Mouse (Mus musculus) heart, adult 2 months (tissue): ENCODE results near the gene Tom1l1. TPM values are rescaled to one million over a fixed set of nuclear protein-coding genes. Genes with fewer than 3 reads are reported as not detected.
A peak's percentile ranks its signal among the peaks of the same experiment; 100 is the strongest.
"Not testable (repeated sequence)": the region's sequence is repeated elsewhere in the genome, so short reads cannot be mapped to it uniquely, and the experiment has no call there.

ENCODE experiments used
- DNase-seq, 2 experiments: peaks; one replicate each; pipeline ENCODE4 v3.0.0; 2021
- H3K27ac ChIP-seq: fragments of 200-600 bp; 2 replicates; pipeline ENCODE4 v1.8.1; 2022
- H3K27me3 ChIP-seq: fragments of 200-500 bp; 2 replicates; pipeline ENCODE4 v1.6.1; 2012; ENCODE audit warnings: mild to moderate bottlenecking, low read length, inconsistent platforms, mixed read lengths; ENCODE audit not compliant: control insufficient read depth, insufficient read depth
- H3K36me3 ChIP-seq: fragments of 200-500 bp; 2 replicates; pipeline ENCODE4 v1.6.1; 2012; ENCODE audit warnings: low read length, inconsistent platforms; ENCODE audit not compliant: control insufficient read depth, insufficient read depth
- H3K4me1 ChIP-seq: fragments of 200-500 bp; 2 replicates; pipeline ENCODE4 v1.6.1; 2011; ENCODE audit warnings: low read length; ENCODE audit not compliant: control insufficient read depth, insufficient read depth
- H3K4me3 ChIP-seq: fragments of 200-600 bp; 2 replicates; pipeline ENCODE4 v1.8.1; 2022
- H3K79me2 ChIP-seq: fragments of 200-500 bp; replicated peaks from 2 replicates; pipeline ENCODE4 v1.6.1; 2012; ENCODE audit warnings: mild to moderate bottlenecking, inconsistent platforms, low read length, moderate library complexity, mixed read lengths; ENCODE audit not compliant: control insufficient read depth, insufficient read depth
- H3K9ac ChIP-seq: fragments of 200-500 bp; 2 replicates; pipeline ENCODE4 v1.6.1; 2012; ENCODE audit warnings: low read depth, mild to moderate bottlenecking, control low read depth, inconsistent platforms, low read length, mixed read lengths
- CTCF ChIP-seq: fragments of 200-600 bp; IDR thresholded peaks from 2 replicates; pipeline ENCODE4 v1.8.1; 2022; ENCODE audit warnings: antibody characterized with exemption, mild to moderate bottlenecking, moderate library complexity
- EP300 ChIP-seq: fragments of 200-500 bp; IDR thresholded peaks from 2 replicates; pipeline ENCODE4 v1.6.1; 2011; ENCODE audit warnings: low read depth, low read length, control low read depth; ENCODE audit not compliant: insufficient read depth
- POLR2A ChIP-seq: fragments of 200-500 bp; IDR thresholded peaks from 2 replicates; pipeline ENCODE4 v1.6.1; 2011; ENCODE audit warnings: mild to moderate bottlenecking, low read depth, low read length, control low read depth; ENCODE audit not compliant: insufficient read depth
- WGBS: fragments of 180-500 bp; shearing (Covaris S2); methylation state at CpG from one replicate; pipeline ENCODE4 v1.1.7; 2018; 5-methylcytosine and 5-hydroxymethylcytosine counted together
- intact Hi-C: fragments of 180-260 bp; cut with DNase I; formaldehyde crosslinking; loops from one replicate; pipeline ENCODE4 v1.15.1; 2025
- polyA plus RNA-seq: library from polyadenylated mRNA; depleted of rRNA; stranded (reverse); fragments of >200 nt; gene quantifications from 2 replicates; pipeline ENCODE4 v1.2.3, GENCODE M21; 2012
- total RNA-seq, 2 experiments: library from RNA; stranded (reverse); gene quantifications; 2 replicates each; pipeline ENCODE4 v1.2.3; 2021

Gene Tom1l1
- total and polyA plus RNA-seq, 3 experiments: 5.6 to 16.5 (median 15.4) TPM

DNA sequence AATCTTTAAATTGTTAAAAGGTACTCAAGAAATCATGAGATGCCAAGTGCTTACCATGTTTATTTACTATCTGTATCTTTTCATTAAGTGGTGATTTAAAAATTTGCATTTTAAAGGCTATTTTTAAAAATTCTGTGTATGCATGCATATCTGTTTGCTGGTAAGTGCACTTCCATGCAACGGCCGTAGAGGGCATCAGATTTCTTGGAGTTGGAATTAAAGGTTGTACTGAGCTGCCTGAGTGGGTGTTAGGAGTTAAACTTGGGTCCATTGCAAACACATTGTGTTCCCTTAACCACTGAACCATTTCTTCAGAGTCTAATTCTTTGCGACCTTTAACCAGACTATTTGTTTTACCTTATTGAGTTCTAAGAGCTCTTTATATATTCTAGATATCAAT lies 29.6 kb upstream of the Tom1l1 start:
- WGBS: 88% methylated on average over 3 of the region's 3 CpGs
- Histone ChIP-seq H3K4me3 (no peak overlapping the region), H3K79me2 (no peaks in the 10 kb centered on the region), H3K27ac (no peak overlapping the region), H3K27me3 (no peaks in the 10 kb centered on the region), H3K4me1 (no peaks in the 10 kb centered on the region), H3K9ac (no peak overlapping the region), H3K36me3 (no peaks in the 10 kb centered on the region)
- DNase-seq: no peak
- TF ChIP-seq POLR2A (no peak), EP300 (no peak), CTCF (no peak)
- intact Hi-C loops: no loop called here

GRCm38 (mm10) chr11:90711596-90711995 lies 23.4 kb upstream of the Tom1l1 start:
- TF ChIP-seq CTCF (no peak), POLR2A (no peak), EP300 (no peak)
- Histone ChIP-seq H3K27ac (no peak overlapping the region), H3K36me3 (no peaks in the 10 kb centered on the region), H3K27me3 (no peaks in the 10 kb centered on the region), H3K4me1 (no peaks in the 10 kb centered on the region), H3K79me2 (no peaks in the 10 kb centered on the region), H3K4me3 (no peak overlapping the region), H3K9ac (no peak overlapping the region)
- intact Hi-C loops: no loop called here
- 81% methylated on average over 9 of the region's 9 CpGs for WGBS
- no peak for DNase-seq

DNA sequence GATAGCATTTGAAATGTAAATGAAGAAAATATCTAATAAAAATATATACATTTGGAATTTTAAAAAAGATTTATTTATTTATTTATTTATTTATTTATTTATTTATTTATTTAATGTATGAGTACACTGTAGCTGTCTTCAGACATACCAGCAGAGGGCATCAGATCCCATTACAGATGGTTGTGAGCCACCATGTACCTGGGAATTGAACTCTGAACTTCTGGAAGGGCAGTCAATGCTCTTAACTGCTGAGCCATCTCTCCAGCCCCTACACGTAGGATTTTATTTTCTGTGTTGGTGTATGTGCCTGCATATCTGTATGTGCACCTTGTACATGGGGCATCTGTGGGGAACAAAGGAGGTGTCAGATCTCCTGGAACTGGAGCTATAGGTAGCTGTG lies 19.0 kb upstream of the Tom1l1 start:
- H3K27ac ChIP-seq, H3K4me1 ChIP-seq, H3K79me2 ChIP-seq, DNase-seq, H3K27me3 ChIP-seq, H3K36me3 ChIP-seq, H3K4me3 ChIP-seq, H3K9ac ChIP-seq, intact Hi-C loops: not testable (repeated sequence)
- 88% methylated on average over 1 of the region's 1 CpGs for WGBS

DNA sequence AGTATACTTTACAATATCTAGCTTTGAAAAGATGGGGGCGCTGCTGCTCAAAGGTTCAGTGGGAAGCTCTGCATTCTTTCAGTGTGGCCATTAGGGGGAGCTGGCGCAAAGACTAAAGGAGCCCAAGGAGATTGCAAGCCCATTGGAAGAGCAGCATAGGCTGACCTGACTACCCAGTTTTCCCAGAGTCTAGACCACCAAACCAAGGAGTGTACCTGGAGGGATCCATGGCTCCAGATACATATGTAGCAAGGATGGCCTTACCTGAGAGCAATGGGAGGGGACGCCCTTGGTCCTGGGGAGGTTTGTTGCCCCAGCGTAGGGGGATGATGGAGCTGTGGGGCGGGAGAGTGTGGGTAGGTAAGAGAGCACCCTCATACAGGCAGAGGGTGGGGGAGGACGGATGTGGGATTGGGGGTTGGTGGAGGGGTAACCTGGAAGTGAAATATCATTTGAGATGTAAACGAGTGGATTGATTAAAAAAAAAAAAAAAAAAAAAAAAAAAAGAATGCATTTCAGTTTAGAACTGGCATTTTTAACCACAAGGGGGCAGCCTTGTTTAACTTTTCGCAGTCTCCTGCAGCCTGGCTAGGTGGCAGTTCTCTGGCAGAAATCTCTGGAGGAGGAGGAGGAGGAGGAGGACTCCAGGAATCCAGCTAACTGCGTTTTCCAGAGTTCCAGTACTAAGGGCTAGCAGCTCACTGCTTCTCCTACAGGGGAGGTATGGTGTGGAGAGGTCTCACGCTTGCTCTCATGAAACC lies 9.5 kb upstream of the Tom1l1 start:
- H3K27ac ChIP-seq: no peak overlapping the region
- no peaks in the 10 kb centered on the region for H3K36me3 ChIP-seq
- no peak overlapping the region for H3K4me3 ChIP-seq
- 23% methylated on average over 10 of the region's 10 CpGs for WGBS
- TF ChIP-seq POLR2A: no peak
- peak; percentile 56 for TF ChIP-seq CTCF
- no peaks in the 10 kb centered on the region for H3K27me3 ChIP-seq
- intact Hi-C loops: no loop called here
- H3K9ac ChIP-seq: no peak overlapping the region
- H3K79me2 ChIP-seq: no peaks in the 10 kb centered on the region
- peak; percentile 19 to 37 for DNase-seq
- no peaks in the 10 kb centered on the region for H3K4me1 ChIP-seq

DNA sequence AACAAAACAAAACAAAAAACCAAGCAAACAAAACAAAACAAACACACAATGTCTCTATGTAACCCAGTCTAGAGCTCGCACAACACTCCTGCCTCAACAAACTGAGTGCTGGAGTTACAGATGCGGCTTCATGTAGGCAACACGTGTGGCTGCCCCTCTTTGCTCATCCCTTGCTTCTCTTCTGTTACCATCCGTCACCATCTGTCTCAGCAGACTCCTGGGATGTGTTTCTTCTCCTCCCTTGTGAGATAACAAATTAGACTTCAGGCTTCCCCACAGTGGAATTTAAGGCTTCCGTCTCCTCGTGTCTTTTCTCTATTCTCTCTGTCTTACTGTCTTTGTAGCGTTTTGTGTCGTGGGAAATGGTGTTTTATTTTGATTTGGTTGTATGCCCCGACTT lies 7.6 kb upstream of the Tom1l1 start:
- intact Hi-C loops: no loop called here
- H3K27ac ChIP-seq: no peak overlapping the region
- WGBS: 36% methylated on average over 9 of the region's 9 CpGs
- no peaks in the 10 kb centered on the region for H3K4me1 ChIP-seq
- H3K79me2 ChIP-seq: no peaks in the 10 kb centered on the region
- H3K4me3 ChIP-seq: no peak overlapping the region
- no peaks in the 10 kb centered on the region for H3K27me3 ChIP-seq
- no peak overlapping the region for H3K9ac ChIP-seq
- no peaks in the 10 kb centered on the region for H3K36me3 ChIP-seq
- no peak for TF ChIP-seq CTCF
- TF ChIP-seq EP300: no peak
- no peak for TF ChIP-seq POLR2A
- no peak for DNase-seq

- no peak overlapping the region for H3K9ac ChIP-seq
- no peaks in the 10 kb centered on the region; the same call in 1 of the 2 replicates for H3K27me3 ChIP-seq
- TF ChIP-seq EP300 (no peak), CTCF (no peak), POLR2A (no peak)
- no peaks in the 10 kb centered on the region for H3K4me1 ChIP-seq
- no peak overlapping the region for H3K27ac ChIP-seq
- 60% methylated on average over 4 of the region's 4 CpGs for WGBS
- H3K36me3 ChIP-seq: no peaks in the 10 kb centered on the region
- no peak for DNase-seq
- intact Hi-C loops: no loop called here
- no peak overlapping the region for H3K4me3 ChIP-seq
- H3K79me2 ChIP-seq: no peaks in the 10 kb centered on the region
These were observed 6.0 kb upstream of the Tom1l1 start for GRCm38 (mm10) chr11:90694206-90694605.
